In genomic region chr19:43760504-43760903, GRCm38 (mm10) we compare ENCODE assay signal across 9 mouse cellular contexts. TPM values are rescaled to one million over a fixed set of nuclear protein-coding genes. Genes with fewer than 3 reads are reported as not detected.
A peak's percentile ranks its signal among the peaks of the same experiment; 100 is the strongest.
DNase-seq lines count a peak whose midpoint lies in the region; ATAC-seq and TF ChIP-seq lines count a peak whose summit lies in the region.
"Had no signal": no experiment of that assay in that cellular context is flagged by ENCODE, and none has a peak within 500 bp of the region (broad histone marks: within the 10 kb centered on the region; RNA-seq: fewer than 3 reads in every experiment).

No protein-coding gene starts in this region.

- WGBS in heart, postnatal 0 days = 17% methylated on average over 6 of the region's 6 CpGs

- no peak overlapping the region for H3K4me3 ChIP-seq in heart, postnatal 0 days (ENCODE audit: low read depth, low read length)
- H3K4me3 ChIP-seq: hindbrain, embryonic 15.5 days had no signal

- no peak overlapping the region for H3K27ac ChIP-seq in heart, postnatal 0 days (ENCODE audit: low read depth)
- H3K27ac ChIP-seq: hindbrain, embryonic 15.5 days had no signal

- no peaks in the 10 kb centered on the region for H3K4me1 ChIP-seq in heart, postnatal 0 days (ENCODE audit: control insufficient read depth, insufficient read depth)
- H3K4me1 ChIP-seq: hindbrain, embryonic 15.5 days had no signal

- H3K4me2 ChIP-seq in heart, postnatal 0 days (ENCODE audit: low read depth, low read length) = no peak overlapping the region
- H3K4me2 ChIP-seq: hindbrain, embryonic 15.5 days had no signal

- no peak for ATAC-seq in heart, postnatal 0 days (ENCODE audit: insufficient read depth, low read depth)
- peak; percentile 77 for ATAC-seq in neutrophil, adult 5-6 weeks (ENCODE audit: extremely low read depth, insufficient number of reproducible peaks, low FRiP score, poor library complexity, severe bottlenecking)

- H3K9ac ChIP-seq in heart, postnatal 0 days (replicated peaks; ENCODE audit: low read depth, low read length) = no peak overlapping the region
- H3K9ac ChIP-seq: hindbrain, embryonic 15.5 days had no signal

- DNase-seq in right cerebral cortex, adult 2 months (ENCODE audit: low spot score in 2 of 2) = peak; percentile 70 to 75
- DNase-seq in right cerebral cortex, postnatal 25 days = no peak
- DNase-seq in ZHBTc4 (ENCODE audit: low read depth, low spot score) = peak; percentile 85
- DNase-seq in cerebellum, postnatal 36 days = peak; percentile 71 to 74
- peak; percentile 48 for DNase-seq in heart, postnatal 0 days (ENCODE audit: low spot score)
- peak; percentile 26 to 41 for DNase-seq in left cerebral cortex, postnatal 36 days (ENCODE audit: low spot score in 2 of 2)
- peak; percentile 69 for DNase-seq in urinary bladder, postnatal 25 days (ENCODE audit: low spot score)

- intact Hi-C loops in left cerebral cortex, postnatal 36 days (cut with DNase I) = no loop called here

- no peak for TF ChIP-seq EP300 in heart, postnatal 0 days (IDR thresholded peaks at IDR 0.05; ENCODE audit: low read depth)

- no peaks in the 10 kb centered on the region for H3K9me3 ChIP-seq in heart, postnatal 0 days (replicated peaks; ENCODE audit: control insufficient read depth, low read length)
- H3K9me3 ChIP-seq: hindbrain, embryonic 15.5 days had no signal

- peak; percentile 74 for TF ChIP-seq CTCF in heart, postnatal 0 days (IDR thresholded peaks at IDR 0.05; ENCODE audit: low read depth)

- H3K36me3 ChIP-seq in heart, postnatal 0 days (replicated peaks; ENCODE audit: control insufficient read depth, insufficient read depth, low read length) = no peaks in the 10 kb centered on the region
- H3K36me3 ChIP-seq: hindbrain, embryonic 15.5 days had no signal

- no peaks in the 10 kb centered on the region for H3K27me3 ChIP-seq in heart, postnatal 0 days (ENCODE audit: control insufficient read depth, insufficient read depth, low read length)
- H3K27me3 ChIP-seq: hindbrain, embryonic 15.5 days had no signal

RNA-seq across cellular contexts. Expression of gene Cox15, which starts 7.7 kb away (rescaled TPM):
- 29.5 and 31.0 TPM in 2 replicates for total RNA-seq in heart, postnatal 0 days (2014; rRNA removed; ENCODE audit: low replicate concordance)
- polyA plus RNA-seq in heart, postnatal 0 days (2015; fragmentation: Nextera tagmentation; extraction: Ambion mirVana) = 9.4 and 9.8 TPM in 2 replicates
- total RNA-seq in left cerebral cortex, postnatal 36 days (2021) = 10 to 100 TPM; 13.3 to 17.1 TPM
- total RNA-seq in neutrophil, adult 5-6 weeks (2017) = 12.1 and 14.7 TPM in 2 replicates

RNA-seq across cellular contexts. Expression of gene Cutc, which starts 7.7 kb away (rescaled TPM):
- 1.1 and 14.7 TPM in 2 replicates for total RNA-seq in heart, postnatal 0 days (2014; rRNA removed; ENCODE audit: low replicate concordance)
- polyA plus RNA-seq in heart, postnatal 0 days (2015; fragmentation: Nextera tagmentation; extraction: Ambion mirVana) = 15.1 and 15.8 TPM in 2 replicates
- total RNA-seq in left cerebral cortex, postnatal 36 days (2021) = 1 to 10 TPM; 5.7 to 5.9 TPM
- total RNA-seq in neutrophil, adult 5-6 weeks (2017) = 16.6 and 17.1 TPM in 2 replicates

RNA-seq across cellular contexts. Expression of gene Abcc2, which starts 21.5 kb away (rescaled TPM):
- not detected in 2 replicates for total RNA-seq in heart, postnatal 0 days (2014; rRNA removed; ENCODE audit: low replicate concordance)
- polyA plus RNA-seq in heart, postnatal 0 days (2015; fragmentation: Nextera tagmentation; extraction: Ambion mirVana) = not detected in 2 replicates
- total RNA-seq in left cerebral cortex, postnatal 36 days (2021) = not detected
- 0.74 and 1.7 TPM in 2 replicates for total RNA-seq in neutrophil, adult 5-6 weeks (2017)
